Mouse (Mus musculus): ENCODE measurements around the gene Phactr3.
A peak's percentile ranks its signal among the peaks of the same experiment; 100 is the strongest.

The Phactr3 gene

GRCm38 (mm10) chr2:178135713-178136112 lies 16.9 kb downstream of the Phactr3 start:
- no peak for DNase-seq (ENCODE audit: low spot score)

DNA sequence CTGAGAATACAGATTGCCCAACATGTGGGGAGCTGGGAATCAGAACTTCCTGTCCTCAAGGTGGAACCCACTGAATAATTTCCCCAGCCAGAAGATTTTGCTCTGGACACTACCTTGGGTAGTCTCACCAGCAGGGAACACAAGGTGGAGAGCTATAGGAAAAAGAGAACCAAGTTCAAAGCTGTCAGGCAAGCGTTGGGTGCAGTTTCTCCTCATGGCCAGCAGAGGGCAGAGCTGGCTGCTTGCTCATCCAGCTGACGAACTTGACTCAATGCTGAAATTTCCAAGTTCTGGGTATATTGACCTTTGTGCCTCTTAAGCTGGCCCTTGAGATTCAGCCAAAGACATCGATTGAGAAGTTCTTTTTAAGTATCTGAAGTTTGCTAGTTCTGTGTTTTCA lies 18.7 kb downstream of the Phactr3 start:
- peak; percentile 64 for DNase-seq (ENCODE audit: low spot score)

DNA sequence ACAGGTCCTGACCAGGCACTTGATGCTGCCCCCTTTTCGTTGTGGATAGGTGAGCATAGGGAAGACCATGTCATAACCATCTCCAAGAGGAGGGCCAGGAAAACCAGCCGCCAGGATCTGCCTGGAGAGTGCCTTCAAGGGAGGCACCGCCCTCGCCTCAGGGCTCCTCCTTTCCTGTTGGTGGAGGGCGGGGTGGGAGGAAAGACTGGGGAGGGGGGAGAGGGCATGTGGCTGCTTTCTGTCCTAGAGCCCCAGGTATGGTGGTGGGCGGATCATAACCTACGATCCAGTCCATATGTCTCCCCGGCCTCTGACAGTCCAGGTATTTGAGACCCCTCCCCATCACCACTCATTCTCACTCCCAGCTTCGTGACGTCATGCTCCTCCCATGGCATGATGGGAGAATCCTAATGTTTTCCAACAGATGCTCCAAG lies 22.7 kb downstream of the Phactr3 start:
- no peak for DNase-seq (ENCODE audit: low spot score)

DNA sequence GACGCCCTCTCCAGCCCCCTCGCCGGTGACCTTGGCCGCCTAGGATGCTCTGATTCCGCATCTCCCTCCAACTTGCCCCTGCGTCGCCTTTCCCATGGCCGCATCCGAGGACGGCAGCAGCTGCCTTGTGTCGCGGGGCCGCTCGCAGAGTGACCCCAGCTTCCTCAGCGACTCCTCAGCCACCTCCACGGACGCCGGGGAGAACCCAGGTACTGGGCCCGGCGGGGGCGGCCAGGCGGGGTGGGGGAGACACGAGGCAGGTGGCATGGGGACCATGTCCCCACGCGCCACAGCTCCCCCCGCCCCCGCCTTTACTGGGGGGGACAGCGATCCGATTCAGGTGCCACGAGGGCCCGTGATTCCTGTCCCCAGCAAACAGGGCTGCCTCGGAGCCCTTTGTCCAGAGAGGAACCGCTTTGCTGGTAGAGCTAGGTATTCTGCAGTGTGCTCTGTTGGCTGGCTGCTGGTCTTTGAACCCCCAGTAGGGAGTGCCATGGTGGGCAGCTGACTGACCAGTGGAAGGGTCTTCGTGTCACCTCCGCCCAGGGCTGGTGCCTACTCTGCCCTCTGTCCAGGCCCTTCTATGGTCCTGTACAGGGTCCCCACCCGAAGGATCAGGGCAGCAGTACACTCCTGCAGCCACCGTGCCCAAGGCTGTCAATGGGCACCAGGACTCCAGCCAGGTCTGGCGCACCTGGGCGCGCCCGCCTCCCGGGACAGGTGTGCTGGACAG lies 23.7 kb downstream of the Phactr3 start:
- DNase-seq (ENCODE audit: low spot score), result no peak

DNA sequence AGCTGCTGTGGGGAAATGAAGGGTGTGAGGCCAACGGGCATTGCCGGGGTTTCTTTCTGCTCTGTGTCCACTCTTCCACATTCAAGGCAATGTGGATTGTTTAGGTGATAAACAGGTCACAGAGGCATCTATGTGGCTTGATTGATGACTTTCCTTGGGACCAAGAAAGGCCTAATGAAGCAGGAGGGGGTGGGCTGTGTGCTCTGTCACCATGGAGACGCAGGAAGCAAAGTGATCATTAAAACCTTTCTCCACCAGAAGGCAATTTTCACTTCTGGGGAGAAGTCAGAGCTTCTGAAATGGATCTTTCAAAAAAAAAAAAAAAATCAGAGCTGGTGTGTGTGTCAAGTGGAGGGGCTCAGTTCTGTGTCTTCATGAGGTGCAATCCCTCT lies 24.2 kb downstream of the Phactr3 start:
- no peak for DNase-seq (ENCODE audit: low spot score)

DNA sequence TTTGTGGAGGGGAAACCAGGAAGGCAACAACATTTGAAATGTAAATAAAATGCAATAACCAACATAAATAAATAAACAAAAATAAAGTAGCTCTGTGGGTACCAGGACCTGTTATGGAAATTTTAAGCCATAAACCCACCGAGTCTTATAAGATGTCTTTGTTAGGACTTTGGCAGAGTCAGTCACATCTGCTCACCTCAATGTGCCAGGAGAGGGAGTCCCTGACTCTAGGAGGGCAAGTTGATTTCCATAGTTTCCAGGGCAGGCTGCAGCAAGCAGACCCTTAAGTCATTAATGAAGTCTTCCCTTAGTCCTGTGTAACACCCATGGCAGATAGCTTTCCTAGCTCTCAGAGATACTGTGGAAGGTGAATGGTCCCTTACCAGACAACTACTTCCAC lies 25.1 kb downstream of the Phactr3 start:
- DNase-seq (ENCODE audit: low spot score), result no peak

DNA sequence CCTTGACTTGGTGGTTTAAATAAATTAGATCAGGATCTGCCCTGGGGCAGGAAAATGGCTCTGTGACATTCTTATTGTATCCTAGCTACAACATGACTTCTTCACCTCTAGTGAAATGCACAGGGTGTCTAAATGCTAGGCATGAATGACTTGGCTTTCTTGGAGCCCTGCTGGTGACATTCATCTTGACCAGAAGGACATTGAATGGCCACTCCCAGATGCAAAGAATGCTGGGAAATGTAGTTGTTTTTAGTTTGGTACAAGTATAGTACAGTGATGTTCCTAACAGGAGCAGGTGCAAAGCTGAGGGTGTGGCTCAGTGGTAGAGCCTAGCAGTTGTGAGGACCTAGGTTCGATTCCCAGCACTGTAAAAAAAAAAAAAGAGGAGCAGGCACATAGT lies 30.5 kb downstream of the Phactr3 start:
- DNase-seq (ENCODE audit: low spot score), result no peak

DNA sequence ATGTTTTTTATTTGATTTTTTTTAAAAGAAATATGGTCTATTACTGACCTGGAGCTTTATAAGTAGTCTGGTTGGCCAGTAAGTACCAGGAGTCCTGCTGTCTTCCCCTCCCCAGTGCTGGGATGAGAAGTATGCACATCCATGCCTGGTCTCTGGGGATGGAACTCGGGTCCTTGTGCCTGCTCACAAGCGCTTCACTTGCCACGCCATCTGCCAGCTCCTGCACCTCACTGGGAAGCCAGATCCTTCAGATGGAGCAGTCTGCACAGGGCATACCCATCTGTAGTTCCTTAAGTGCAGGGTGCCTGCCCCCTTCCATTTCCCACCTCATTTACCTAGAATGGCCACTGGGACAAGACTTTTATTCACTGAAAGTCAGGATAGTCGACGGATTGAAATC lies 31.9 kb downstream of the Phactr3 start:
- no peak for DNase-seq (ENCODE audit: low spot score)

GRCm38 (mm10) chr2:178153601-178154000 lies 34.8 kb downstream of the Phactr3 start:
- DNase-seq (ENCODE audit: low spot score), result no peak

GRCm38 (mm10) chr2:178154129-178154528 lies 35.4 kb downstream of the Phactr3 start:
- DNase-seq (ENCODE audit: low spot score), result no peak

GRCm38 (mm10) chr2:178154576-178154975 lies 35.8 kb downstream of the Phactr3 start:
- no peak for DNase-seq (ENCODE audit: low spot score)

DNA sequence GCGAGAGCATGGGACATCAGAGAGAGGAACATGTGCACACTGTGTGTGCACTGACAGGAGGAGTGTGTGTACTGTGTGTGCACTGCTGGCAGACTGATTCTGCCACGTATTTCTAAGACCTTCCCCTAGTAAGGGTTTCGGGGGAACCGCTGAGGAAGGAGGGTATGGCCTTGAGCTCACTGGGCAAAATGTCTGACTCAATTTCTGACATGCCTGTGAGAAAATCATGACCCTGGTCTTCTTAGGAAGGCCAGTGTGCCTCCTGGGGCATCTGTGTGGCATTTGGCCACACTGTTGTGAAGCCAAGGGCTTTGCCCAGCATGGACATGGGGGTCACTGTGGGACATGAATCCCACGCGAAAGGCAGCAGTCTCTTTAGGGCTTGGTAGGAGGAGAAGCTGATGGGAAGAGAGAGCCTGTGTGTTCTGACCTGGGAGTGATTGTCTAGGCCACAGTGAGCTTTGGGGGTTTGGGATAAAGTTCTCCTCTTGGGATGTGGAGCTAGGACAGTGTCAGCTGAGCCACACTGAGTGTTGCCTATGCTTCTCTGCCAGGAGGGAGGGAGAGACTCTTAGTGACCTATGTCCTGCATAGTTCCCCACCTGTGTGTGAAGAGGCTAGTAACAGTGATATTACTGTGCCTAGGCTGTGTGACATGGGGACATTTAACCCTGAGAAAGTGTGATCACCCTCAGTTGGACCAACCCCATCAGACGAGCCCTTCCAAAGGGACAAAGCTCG lies 36.6 kb downstream of the Phactr3 start:
- no peak for DNase-seq (ENCODE audit: low spot score)

DNA sequence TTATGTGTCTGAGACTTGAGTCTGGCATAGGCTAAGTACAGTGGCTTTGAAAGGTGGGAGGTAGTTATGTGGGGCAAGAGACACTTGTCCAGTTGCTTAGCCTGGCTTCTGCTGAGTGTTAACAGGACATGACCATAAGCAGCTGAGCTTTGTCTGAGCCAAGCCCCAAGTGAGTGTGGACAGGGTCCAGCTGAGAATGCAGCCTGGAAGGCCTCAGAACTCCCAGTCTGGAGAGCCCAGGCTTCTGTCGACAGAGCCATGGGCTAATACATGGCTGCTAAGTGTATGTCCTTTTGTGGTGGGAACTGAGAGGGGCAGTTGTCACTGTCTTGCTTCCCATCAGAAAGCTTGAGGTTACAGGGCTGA lies 37.1 kb downstream of the Phactr3 start:
- no peak for DNase-seq (ENCODE audit: low spot score)

DNA sequence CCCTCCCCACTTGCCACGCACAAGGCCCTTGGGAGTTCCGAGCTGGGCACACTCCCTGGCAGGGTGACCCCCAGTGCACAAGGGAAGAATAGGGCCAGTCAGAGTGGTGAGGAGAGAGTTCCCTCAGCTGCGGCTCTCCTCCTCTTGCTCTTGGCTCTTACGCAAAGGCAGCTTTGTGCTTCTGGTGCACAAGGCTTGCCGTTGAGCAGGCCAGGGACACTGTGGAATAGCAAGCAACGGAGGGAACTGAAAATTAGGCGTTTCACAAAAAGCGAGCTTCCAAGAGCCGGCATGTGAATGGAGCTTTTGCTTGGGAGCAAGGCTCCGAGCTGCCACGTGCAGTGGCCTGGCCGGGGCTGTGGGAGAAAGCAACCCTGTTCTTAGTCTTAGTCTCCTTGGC lies 40.2 kb downstream of the Phactr3 start:
- no peak for DNase-seq (ENCODE audit: low spot score)

- DNase-seq (ENCODE audit: low spot score), result no peak
Observed at GRCm38 (mm10) chr2:178163981-178164380, 45.2 kb downstream of the Phactr3 start.

DNA sequence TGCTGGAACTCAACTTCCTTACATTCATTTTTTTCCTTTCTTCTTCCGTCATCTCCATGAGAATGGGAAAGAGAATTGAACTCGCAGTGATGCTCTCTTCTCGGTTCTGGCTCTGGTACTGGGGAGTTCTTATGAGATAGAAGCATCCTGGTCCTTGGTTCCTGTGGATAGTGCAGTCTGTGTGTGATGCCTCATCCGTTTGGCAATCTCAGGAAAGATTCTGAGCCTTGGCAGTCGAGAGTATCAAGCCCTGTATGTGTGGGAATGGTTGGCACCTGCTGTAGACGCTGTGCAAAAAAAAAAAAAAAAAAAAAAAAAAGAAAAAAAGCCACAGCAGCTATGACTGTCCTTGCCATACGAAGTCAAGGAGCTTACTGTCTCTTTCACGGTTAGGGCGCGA lies 47.2 kb downstream of the Phactr3 start:
- no peak for DNase-seq (ENCODE audit: low spot score)

GRCm38 (mm10) chr2:178169983-178170382 lies 51.2 kb downstream of the Phactr3 start:
- no peak for DNase-seq (ENCODE audit: low spot score)

DNA sequence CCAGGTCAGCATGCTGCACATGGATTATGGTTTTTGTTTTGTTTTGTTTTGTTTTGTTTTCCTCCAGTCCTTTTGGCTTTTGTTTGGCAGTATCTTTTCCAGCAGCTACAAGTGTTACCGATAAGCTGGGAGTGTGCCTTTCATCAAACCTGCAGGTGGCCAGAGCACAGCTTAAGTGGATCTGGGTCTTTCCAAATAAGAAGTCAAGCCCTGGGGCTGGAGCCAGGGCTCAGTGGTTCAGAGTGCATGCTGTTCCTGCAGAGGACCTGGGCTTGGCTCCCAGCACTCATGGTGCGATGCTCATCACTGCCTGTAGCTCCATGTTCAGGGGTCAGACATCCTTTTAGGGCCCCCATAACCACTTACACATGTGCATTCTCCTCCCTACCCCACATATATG lies 55.2 kb downstream of the Phactr3 start:
- no peak for DNase-seq (ENCODE audit: low spot score)

DNA sequence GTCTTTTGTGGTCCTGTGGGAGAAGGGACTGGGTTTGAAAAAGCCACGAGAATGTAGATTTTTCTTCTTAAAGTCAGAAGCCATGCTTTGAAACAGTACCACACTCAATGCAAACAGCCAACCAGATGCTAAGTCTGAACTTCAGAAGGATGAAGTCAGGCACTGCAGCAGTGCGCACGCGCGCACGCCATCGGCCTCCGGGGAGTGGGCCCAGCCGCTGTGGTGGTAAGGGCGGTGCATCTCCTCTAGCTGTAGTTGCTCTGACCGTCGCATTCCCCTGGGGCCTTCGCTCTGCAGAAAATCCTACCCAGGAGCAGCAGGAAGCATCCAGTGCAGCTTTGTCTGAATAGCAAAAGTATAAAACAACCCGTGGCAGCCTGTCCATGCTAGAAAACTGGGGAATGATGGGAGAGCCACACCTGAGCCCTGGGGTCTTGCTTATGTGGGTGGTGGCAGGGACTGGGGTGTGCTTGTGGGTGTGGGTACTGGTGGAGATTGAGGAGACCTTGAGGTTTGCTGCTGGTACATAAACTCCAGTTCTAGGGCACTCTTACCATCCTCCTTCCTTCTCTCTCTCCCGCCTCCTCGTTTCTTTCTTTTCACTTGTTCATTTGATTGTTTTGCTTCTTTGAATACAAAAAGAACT lies 56.6 kb downstream of the Phactr3 start:
- DNase-seq (ENCODE audit: low spot score), result no peak

GRCm38 (mm10) chr2:178184251-178184650 lies 65.5 kb downstream of the Phactr3 start:
- DNase-seq (ENCODE audit: low spot score), result no peak

DNA sequence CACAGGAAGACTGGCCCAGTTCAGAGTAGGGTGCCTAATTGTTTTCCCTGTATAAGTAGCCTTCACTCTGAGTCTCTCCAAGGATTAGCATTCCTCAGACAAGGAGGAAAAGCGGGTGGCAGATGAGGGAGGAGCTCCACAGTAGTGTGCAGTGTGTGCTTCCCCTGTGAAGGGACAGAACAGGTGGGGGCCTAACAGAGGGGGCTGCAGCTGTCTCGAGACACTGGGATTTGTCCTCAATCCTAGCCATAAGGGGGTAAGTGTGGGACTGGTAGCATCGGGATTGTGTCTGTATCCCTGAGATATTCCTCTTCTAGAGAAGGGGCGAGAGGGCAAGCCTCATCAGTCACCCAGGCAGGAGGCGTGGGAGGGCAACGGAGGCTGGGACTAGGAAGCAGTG lies 66.1 kb downstream of the Phactr3 start:
- no peak for DNase-seq (ENCODE audit: low spot score)

- DNase-seq (ENCODE audit: low spot score), result no peak
Observed at GRCm38 (mm10) chr2:178188988-178189387, 70.2 kb downstream of the Phactr3 start.

GRCm38 (mm10) chr2:178192881-178193280 lies 74.1 kb downstream of the Phactr3 start:
- no peak for DNase-seq (ENCODE audit: low spot score)

Measured in testis, postnatal 10 days (tissue).